16 mouse cellular contexts compared by ENCODE assay signal in the genomic region with DNA sequence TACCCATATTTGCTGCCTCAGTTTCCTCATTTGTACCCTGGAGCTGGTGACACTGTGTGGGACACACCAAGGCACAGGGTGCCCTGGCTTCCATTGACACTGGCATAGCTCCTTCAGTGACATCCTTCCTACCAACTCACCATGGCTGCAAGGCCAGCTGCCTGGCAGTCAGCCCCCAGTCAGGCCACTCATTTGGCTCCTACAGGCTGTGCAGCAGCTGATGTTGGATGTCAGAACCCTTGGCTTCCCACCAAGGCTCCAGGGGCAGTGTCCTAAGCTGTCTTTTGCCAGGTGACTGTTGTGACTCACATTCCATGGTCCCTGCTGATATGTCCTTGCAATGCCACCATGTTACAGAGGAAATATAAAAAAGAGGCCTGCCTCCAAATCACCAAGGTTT. TPM values are rescaled to one million over a fixed set of nuclear protein-coding genes. Genes with fewer than 3 reads are reported as not detected.
DNase-seq lines count a peak whose midpoint lies in the region; TF ChIP-seq lines count a peak whose summit lies in the region.
"Had no signal": no experiment of that assay in that cellular context is flagged by ENCODE, and none has a peak within 500 bp of the region (broad histone marks: within the 10 kb centered on the region; RNA-seq: fewer than 3 reads in every experiment).

No protein-coding gene starts in this region.

- peak; percentile 22 to 48 for DNase-seq in cerebellum, postnatal 14 days
- no peak for DNase-seq in cerebellum, postnatal 25 days
- DNase-seq in gastrocnemius, adult 18-20 months (ENCODE audit: low spot score): peak; percentile 45
- DNase-seq in heart, postnatal 10 days: peak; percentile 74 to 86
- no peak for DNase-seq in right cerebral cortex, postnatal 36 days (ENCODE audit: low spot score in 2 of 2)
- no peak for DNase-seq in urinary bladder, adult 18-20 months (ENCODE audit: low spot score in 2 of 2)
- no peak for DNase-seq in testis, postnatal 14 days (ENCODE audit: low spot score)
- DNase-seq: cerebellum, postnatal 36 days; kidney, postnatal 10 days; lung, embryonic 14.5 days had no signal

- no peaks in the 10 kb centered on the region for H3K79me2 ChIP-seq in C2C12 (ENCODE audit: control insufficient read depth, insufficient read depth)

- intact Hi-C loops in heart, postnatal 10 days (cut with DNase I): no loop called here

- H3K79me3 ChIP-seq in C2C12 (ENCODE audit: low read depth): no peaks in the 10 kb centered on the region

- no peaks in the 10 kb centered on the region for H3K36me3 ChIP-seq in C2C12 (ENCODE audit: control insufficient read depth, insufficient read depth)
- H3K36me3 ChIP-seq: embryonic facial prominence, embryonic 13.5 days; heart, embryonic 13.5 days had no signal

- TF ChIP-seq CTCF in C2C12 (IDR thresholded peaks at IDR 0.05; ENCODE audit: control insufficient read depth, insufficient read depth, insufficient read length): no peak

- no peaks in the 10 kb centered on the region for H3K27me3 ChIP-seq in C2C12 (ENCODE audit: control insufficient read depth, insufficient read depth, insufficient read length)
- H3K27me3 ChIP-seq: embryonic facial prominence, embryonic 13.5 days; forebrain, embryonic 13.5 days; heart, embryonic 13.5 days had no signal

- no peak overlapping the region for H3K4me3 ChIP-seq in C2C12 (ENCODE audit: insufficient read depth, poor library complexity, severe bottlenecking)
- H3K4me3 ChIP-seq: embryonic facial prominence, embryonic 13.5 days; forebrain, embryonic 13.5 days; heart, embryonic 13.5 days had no signal

- no peak overlapping the region for H3ac ChIP-seq in C2C12 (ENCODE audit: control insufficient read depth, insufficient read length, low read depth)

TF ChIP-seq in C2C12, 6 proteins besides CTCF, POLR2A, EP300 and RAD21:
- no peak for TF ChIP-seq USF1 (IDR thresholded peaks at IDR 0.05; ENCODE audit: low read depth)
- TF ChIP-seq MYOD1 (IDR thresholded peaks at IDR 0.05; ENCODE audit: control insufficient read depth, insufficient read length, low read depth): peak; percentile 5
- TF ChIP-seq MAX (IDR thresholded peaks at IDR 0.05): no peak
- no peak for TF ChIP-seq CEBPB (IDR thresholded peaks at IDR 0.05; ENCODE audit: low read depth)

RNA-seq across cellular contexts. Expression of gene Adamts17, which starts 37.8 kb away (rescaled TPM):
- polyA plus RNA-seq in C2C12 (2012; fragmentation: generic; extraction: Trizol): 0.04 TPM
- total RNA-seq in gastrocnemius, adult 18-20 months (2021): under 1 TPM in 1 of 2 experiments, not detected in 1; 0.50 TPM
- total RNA-seq in heart, postnatal 10 days (2021): 10 to 100 TPM; 15.9 to 18.4 TPM
- total RNA-seq: megakaryocyte-erythroid progenitor cell, adult 5-6 weeks had no signal

RNA-seq across cellular contexts. Expression of gene Cers3, which starts 58.5 kb away (rescaled TPM):
- polyA plus RNA-seq in C2C12 (2012; fragmentation: generic; extraction: Trizol): 0.13 TPM
- under 1 TPM in 1 of 2 experiments, not detected in 1; 0.07 TPM for total RNA-seq in gastrocnemius, adult 18-20 months (2021)
- total RNA-seq in heart, postnatal 10 days (2021): under 1 TPM; 0.14 to 0.35 TPM
- polyA plus RNA-seq: inflammation-experienced regulatory T-cells, adult 6 months had no signal

Comparison
In these comparisons a context has a peak if more than half of its experiments do, and no peak if none do; other contexts are left out.
1. DNase-seq: peak in cerebellum, postnatal 14 days (2 of 2), gastrocnemius, adult 18-20 months (single experiment) and heart, postnatal 10 days (2 of 2); none in cerebellum, postnatal 25 days (0 of 2), right cerebral cortex, postnatal 36 days (0 of 2), urinary bladder, adult 18-20 months (0 of 2) and testis, postnatal 14 days (single experiment).
2. RNA of gene Adamts17, which starts 37.8 kb away (total RNA-seq): 15.9 to 18.4 TPM in heart, postnatal 10 days; 0.50 TPM in gastrocnemius, adult 18-20 months; every median in the first group is over 10 times any median in the second.